Mouse (Mus musculus) B cell, adult 67 days (primary cell): ENCODE data around the gene Clec11a. TPM values are rescaled to one million over a fixed set of nuclear protein-coding genes. Genes with fewer than 3 reads are reported as not detected.

Source experiments
- total RNA-seq, 2 experiments: library from RNA; stranded (reverse); gene quantifications; 4 replicates each; pipeline ENCODE4 v1.2.4; 2023

Gene Clec11a
- total RNA-seq, result 1 to 10 TPM; 1.2 to 1.7 TPM

GRCm38 (mm10) chr7:44306516-44307240 is at the start of gene Clec11a:
Clec11a (minus strand) TSS chr7:44306902.

DNA sequence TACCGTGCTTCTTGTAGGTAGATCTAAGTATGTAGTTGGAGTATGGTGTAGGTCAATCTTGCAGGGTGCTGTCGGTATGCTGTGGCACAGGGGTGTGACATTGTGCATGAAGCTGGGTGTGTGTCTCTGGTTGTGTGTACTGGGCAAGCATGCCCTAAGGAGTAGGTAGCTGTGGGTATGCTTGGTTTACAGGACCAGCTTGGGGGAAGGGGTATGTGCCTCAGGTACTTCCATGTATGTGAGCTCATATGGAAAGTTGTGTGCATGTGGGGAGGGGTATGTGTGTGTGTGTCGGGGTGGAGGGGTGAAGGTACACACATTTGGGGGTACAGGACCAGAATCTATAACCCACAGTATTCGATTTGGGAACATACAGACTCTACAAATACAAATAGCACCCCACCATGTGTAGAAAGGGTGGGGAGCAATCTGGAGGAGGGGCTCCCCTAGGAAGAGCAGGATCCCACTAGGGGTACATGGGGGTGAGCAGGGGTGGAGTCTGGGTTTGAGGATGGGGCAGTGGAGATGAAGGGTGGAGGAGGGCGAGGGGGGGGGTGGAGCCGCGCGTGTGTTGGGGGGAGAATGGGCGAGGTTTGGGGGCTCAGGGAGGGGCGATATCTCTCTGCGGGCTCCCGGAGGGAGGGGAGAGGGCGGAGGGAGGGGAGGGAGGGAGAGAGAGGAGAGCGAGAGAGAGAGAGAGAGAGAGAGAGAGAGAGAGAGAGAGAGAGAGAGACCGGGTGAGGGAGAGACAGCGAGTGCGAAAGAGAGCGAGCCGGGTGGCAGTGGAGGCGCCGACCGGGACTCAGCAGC is 3.0 kb upstream of the Clec11a start, which contains the start of gene Shank1:
Shank1 (plus strand) TSS at position 779 of the 810 bp plus-strand sequence.

GRCm38 (mm10) chr7:44261147-44261546 is 45.6 kb downstream of the Clec11a start, which contains the start of gene Gm15517:
Gm15517 (plus strand) TSS chr7:44261447.

DNA sequence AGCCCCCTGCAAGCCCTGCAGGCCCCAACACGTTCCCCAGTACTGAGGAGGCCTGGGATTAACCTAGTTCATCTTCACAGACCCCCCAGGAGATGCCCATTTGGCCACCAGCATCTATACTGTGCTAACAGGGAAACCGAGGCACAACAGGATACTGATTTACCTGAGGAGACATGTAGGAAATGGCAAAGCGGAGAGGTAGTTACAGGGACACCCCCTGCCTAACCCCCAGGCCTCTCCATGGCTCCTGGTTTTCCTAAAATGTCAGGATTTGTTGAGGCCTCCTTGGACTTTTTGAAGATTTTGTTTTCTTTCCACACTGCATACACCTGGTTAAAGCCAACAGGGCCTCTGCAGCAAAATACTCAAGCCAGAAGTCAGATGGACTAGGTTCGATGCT is 49.4 kb downstream of the Clec11a start, which contains the start of gene Acp4:
Acp4 (minus strand) TSS at position 101 of the 400 bp plus-strand sequence.

Other genes with a start within 250 kb of the Clec11a start
- not detected for gene Klk1b21, start 204.6 kb downstream of the Clec11a start, total RNA-seq
- gene Klk1b22, start 194.2 kb downstream of the Clec11a start, total RNA-seq, result not detected
- gene Klk1b16, start 170.1 kb downstream of the Clec11a start, total RNA-seq, result not detected
- gene Klk1b24, start 118.7 kb downstream of the Clec11a start, total RNA-seq, result not detected
- not detected for gene Klk1b3, start 108.7 kb downstream of the Clec11a start, total RNA-seq
- gene Klk1b4, start 99.5 kb downstream of the Clec11a start, total RNA-seq, result not detected
- gene Klk1b5, start 91.0 kb downstream of the Clec11a start, total RNA-seq, result not detected
- not detected for gene Klk1, start 81.5 kb downstream of the Clec11a start, total RNA-seq
- gene Gm36864, start 70.7 kb downstream of the Clec11a start, total RNA-seq, result not detected
- gene 1700028J19Rik, start 60.2 kb downstream of the Clec11a start, total RNA-seq, result 1 to 10 TPM; 1.8 to 2.2 TPM
- 100 to 1,000 TPM; 154 to 171 TPM for gene 2410002F23Rik, start 60.2 kb downstream of the Clec11a start, total RNA-seq
- gene Acp4, start 49.5 kb downstream of the Clec11a start, total RNA-seq, result not detected
- not detected for gene Gm15517, start 45.5 kb downstream of the Clec11a start, total RNA-seq
- 10 to 100 TPM; 38.5 to 52.4 TPM for gene Shank1, start 3.4 kb upstream of the Clec11a start, total RNA-seq
- not detected for gene Syt3, start 77.2 kb upstream of the Clec11a start, total RNA-seq
- gene 1700008O03Rik, start 78.9 kb upstream of the Clec11a start, total RNA-seq, result 1 to 10 TPM in 1 of 2 experiments, not detected in 1; 1.1 TPM
- gene Lrrc4b, start 122.1 kb upstream of the Clec11a start, total RNA-seq, result not detected
- not detected for gene Aspdh, start 158.5 kb upstream of the Clec11a start, total RNA-seq
- 10 to 100 TPM; 57.1 to 67.4 TPM for gene Josd2, start 161.1 kb upstream of the Clec11a start, total RNA-seq
- gene Emc10, start 189.6 kb upstream of the Clec11a start, total RNA-seq, result 10 to 100 TPM; 76.4 to 79.9 TPM
- 10 to 100 TPM; 12.0 to 15.5 TPM for gene Fam71e1, start 189.7 kb upstream of the Clec11a start, total RNA-seq
- gene Mybpc2, start 217.8 kb upstream of the Clec11a start, total RNA-seq, result 10 to 100 TPM; 15.7 to 18.1 TPM
- gene Spib, start 225.2 kb upstream of the Clec11a start, total RNA-seq, result 100 to 1,000 TPM; 478 to 556 TPM
- 100 to 1,000 TPM; 150 to 178 TPM for gene Pold1, start 241.9 kb upstream of the Clec11a start, total RNA-seq
- gene Nr1h2, start 247.0 kb upstream of the Clec11a start, total RNA-seq, result 100 to 1,000 TPM; 388 to 398 TPM